Mouse (Mus musculus) gastrocnemius, adult 18-20 months (tissue): ENCODE results near the gene Mink1. TPM values are rescaled to one million over a fixed set of nuclear protein-coding genes. Genes with fewer than 3 reads are reported as not detected.

Source experiments
- DNase-seq: peaks from one replicate; pipeline ENCODE4 v3.0.0; 2021; ENCODE audit warnings: low spot score
- total RNA-seq, 2 experiments: library from RNA; stranded (reverse); gene quantifications; 2 replicates each; pipeline ENCODE4 v1.2.3; 2021

Mink1 gene
- total RNA-seq, 2 experiments from 2014 or later = 28.8 to 34.1 TPM

DNA sequence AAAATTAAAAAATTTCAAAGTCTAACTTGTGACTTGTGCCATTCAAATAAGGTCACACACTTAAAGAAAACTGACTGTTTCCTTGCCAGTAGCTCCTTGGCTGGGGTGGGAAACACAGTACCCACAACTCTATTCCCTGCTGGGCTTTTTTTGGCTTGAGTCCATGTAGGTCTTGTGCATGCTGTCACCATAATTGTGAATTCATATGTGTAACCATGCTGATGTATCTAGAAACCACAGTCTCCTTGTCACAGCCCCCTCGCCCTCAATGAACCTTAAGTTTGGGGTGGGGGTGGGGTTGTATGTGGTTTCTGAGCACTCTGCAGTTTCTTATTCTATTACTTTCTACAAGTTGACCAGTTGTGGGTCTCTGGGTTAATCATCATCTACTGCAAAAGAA lies 29.1 kb downstream of the Mink1 start:
- no peak for DNase-seq

DNA sequence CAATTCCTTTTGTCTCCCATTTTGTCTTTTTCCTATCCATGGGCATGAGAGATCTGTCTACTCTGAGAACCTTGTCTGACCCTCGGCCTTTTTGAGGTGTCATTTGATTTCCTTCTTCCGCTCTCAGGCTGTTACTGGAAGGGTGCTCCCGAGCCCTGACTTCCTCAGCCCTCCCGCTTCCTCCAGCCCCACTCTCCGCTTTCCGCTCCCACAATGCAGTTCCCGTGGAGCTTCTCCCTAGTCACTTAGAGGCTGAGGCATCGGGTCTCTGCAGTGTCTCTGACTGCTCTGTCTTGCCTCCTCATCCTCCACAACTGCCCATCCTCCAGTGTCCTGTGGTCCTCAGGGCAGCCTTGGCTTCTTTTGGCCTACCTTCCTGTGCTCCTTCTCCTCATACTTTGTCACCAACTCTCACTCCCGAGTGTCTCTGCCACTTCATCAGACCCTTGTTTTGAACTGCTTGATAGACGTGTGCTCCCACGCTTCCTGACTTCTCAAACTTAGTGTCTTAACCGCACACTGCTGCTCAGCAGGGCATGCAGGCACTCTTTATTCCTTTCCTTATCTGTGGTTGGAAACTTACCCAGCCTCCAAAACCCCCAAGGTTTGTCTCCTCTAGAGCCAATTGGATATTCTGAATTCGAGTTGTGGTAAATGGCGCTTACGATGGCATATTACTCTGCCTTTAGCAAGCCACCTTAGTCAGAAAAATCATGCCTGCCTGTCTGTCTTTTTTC lies 31.7 kb downstream of the Mink1 start:
- DNase-seq = no peak

DNA sequence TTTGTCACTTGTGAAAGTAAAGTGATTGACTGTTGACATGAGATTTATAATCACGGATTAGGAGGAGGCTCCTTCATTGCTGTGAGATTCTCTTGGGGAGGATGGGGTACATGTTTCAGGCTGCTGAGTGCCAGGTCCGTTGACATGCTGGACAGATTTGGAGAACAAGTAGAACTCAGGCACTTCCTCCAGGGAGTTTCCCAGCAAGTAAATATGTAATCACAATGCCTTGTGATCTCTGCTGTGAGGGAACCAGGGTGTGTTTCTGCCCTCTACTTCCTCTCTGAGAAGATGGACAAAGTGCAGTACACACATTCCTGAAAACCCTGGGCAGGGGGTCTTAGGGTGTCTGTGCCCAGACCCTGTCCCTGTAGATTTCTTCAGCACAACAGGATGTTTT lies 33.0 kb downstream of the Mink1 start:
- no peak for DNase-seq

DNA sequence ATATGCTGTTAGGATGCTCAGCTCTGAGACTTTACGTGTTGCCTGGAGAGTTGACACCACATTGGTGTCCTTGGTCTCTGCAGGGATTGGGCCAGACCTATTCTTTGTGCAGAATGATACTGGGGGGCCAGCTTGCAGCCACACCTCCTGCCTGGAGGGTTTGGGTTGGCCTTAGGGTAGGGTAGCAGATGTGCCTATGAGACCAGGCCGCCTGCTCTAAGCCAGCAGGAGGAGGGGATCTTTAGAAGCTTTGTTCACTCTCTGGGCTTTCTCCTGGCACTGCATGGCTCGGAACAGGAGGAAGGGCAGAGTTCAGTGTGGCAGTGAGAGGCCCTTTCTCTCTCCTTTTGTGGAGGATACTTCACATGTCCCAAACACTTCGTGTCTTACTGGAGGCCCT lies 33.4 kb downstream of the Mink1 start:
- DNase-seq = no peak

DNA sequence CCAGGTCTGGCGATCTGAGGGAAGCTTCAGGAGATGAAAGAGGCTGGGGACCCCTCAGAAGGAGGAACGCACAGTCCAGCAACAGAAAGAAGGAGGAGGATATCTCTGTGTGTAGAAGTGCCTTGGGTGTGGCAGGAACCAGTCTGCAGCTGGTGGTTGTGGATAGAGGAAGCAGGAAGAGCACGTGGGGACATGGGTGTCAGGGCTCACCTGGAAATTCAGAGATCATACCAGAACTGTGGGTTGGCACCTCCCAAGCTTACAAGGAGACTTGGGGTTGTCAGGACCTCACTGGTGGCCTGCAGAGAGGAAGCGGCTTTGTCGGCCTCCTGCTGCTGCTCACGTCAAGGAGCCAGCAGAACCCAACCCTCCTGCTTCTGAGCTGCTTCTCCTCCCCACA lies 34.6 kb downstream of the Mink1 start:
- no peak for DNase-seq

DNA sequence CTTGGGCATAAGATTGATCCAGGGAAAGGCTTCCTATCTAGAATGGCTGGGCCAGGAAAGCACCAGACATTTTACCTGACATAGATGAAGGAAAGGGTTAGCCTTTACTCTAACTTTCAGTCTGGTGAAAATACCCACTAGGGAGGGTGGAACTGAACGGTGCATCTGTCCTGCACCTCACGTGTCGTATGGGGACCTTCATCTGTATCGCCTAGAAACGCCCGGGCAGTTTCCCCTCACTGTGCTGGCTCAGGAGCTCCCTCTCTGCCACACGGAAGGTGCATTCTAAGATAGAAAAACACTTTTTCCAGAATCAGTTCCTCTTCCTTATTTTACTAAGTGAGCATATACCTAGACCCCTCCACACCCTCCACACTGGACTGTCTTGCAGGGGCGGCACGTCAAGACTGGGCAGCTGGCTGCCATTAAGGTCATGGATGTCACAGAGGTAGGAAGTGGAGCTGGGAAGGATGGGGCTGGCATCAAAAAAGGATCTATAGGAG lies 35.8 kb downstream of the Mink1 start:
- DNase-seq = no peak

DNA sequence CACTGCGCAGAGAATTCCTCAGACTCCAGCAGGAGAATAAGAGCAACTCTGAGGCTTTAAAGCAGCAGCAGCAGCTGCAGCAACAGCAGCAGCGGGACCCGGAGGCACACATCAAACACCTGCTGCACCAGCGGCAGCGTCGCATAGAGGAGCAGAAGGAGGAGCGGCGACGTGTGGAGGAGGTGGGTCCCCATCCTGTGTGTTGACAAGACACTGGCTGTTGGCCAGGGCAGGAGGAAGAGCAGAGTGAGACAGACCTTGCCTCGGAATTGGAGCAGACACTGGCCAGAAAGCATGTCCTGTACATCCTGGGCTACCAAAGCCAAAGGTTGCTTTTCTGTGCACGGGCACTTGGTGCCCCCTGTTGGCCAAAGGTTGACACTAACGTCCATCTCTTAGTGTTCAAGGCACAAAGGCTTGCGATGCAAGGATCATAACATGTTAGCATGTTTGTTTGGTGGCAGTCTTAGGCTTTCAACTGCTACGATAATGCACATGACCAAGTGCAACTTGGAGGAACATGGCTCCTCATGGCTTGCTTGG lies 42.4 kb downstream of the Mink1 start:
- peak; percentile 74 for DNase-seq

DNA sequence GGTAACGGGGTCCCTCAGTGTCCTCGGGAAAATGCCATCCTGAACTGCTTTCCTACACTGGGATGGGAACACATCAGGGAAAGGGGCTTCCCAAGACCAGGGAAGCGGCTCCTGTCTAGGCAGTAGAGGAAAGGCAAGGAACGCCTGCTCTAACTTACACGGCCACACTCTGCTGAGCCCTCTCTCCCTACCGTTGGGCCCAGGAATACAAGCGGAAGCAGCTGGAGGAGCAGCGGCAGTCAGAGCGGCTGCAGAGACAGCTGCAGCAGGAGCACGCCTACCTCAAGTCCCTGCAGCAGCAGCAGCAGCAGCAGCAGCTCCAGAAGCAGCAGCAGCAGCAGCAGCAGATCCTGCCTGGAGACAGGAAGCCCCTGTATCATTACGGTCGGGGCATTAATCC lies 44.0 kb downstream of the Mink1 start:
- DNase-seq = no peak

DNA sequence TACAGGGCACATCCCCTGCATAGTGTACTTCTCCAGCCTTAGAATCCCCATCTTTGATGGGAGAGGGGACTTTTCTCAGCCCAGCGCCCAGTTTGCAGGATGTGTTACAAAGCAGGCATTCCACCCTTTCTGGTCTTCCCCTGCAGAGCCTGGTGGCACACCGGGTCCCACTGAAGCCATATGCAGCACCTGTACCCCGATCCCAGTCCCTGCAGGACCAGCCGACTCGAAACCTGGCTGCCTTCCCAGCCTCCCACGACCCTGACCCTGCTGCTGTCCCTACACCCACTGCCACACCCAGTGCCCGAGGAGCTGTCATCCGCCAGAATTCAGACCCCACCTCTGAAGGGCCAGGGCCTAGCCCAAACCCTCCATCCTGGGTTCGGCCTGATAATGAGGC lies 44.9 kb downstream of the Mink1 start:
- no peak for DNase-seq

DNA sequence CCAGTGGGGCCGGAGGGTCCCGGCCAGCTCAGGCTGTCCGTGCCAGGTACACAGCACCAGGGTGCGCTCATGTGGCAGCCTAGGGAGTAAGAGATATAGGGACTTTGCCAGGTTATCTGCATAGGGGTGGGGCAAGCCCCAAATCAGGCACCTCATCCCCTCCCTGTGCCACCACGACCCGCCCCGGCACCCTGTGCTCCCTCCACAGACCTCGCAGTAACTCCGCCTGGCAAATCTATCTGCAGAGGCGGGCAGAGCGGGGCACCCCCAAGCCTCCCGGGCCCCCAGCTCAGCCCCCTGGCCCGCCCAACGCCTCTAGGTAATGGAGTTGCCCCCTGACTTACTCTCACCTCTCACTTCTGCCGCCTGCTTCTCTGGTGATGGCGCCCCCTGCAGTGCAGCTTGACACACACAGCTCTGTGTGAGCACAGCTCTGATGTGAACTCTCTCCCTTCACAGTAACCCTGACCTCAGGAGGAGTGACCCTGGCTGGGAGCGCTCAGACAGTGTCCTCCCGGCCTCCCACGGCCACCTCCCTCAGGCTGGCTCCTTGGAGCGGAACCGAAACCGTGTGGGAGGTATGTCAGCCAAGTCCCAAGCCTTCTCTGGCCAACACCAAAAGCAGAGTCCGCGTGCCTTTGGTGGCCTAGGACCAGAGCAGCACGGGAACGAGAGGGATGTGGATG lies 45.8 kb downstream of the Mink1 start:
- DNase-seq = no peak

DNA sequence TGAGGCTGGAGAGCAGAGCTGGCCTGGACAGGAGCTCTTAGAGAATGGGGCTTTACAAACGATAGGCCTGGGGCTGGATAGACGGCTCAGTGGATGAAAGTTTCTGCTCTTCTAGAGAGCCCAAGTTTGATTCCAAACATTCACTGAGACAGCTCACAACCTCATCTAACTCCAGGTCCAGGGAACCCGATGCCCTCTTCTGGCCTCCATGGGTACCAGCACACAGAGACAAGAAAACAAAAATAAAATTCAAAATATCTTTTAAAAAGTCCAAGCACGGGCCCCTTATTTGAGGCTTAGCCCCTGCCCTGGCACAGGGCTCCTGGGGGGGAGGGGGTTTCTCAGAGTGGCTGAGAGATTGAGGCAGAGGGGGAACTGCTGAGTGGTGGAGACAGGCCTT lies 48.1 kb downstream of the Mink1 start:
- no peak for DNase-seq

DNA sequence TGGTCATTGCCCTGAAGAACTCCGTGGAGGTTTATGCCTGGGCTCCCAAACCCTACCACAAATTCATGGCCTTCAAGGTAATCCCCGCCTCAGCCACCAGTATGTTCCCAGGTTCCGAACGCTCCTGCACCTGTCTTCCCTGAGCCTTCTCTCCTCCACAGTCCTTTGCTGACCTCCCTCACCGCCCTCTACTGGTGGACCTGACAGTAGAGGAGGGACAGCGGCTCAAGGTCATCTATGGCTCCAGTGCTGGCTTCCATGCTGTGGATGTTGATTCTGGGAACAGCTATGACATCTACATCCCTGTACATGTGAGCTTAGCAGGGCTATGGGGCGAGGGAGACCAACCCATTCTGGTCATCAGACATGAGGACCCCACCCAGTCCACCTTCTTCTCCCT lies 49.8 kb downstream of the Mink1 start:
- DNase-seq = no peak

DNA sequence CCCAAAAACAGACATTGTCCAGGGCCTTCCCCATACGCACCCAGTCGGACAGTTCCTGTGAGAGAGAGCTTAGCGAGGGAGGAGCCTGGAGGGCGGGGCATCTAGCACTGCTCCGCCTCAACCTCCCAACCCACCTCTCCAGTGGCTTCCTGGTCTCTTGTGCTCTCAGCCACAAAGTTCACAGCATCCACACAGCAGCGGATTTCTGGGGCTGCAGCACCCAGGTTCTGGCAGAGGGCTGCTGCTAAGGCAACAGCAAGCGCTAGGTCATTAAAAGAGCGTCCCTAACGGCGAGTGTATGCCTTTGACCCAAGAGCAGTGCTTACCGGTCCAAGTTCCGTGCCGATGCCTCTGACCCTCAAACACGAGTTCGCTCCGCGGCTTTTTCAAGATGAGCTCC lies 52.4 kb downstream of the Mink1 start:
- DNase-seq = peak; percentile 62

DNA sequence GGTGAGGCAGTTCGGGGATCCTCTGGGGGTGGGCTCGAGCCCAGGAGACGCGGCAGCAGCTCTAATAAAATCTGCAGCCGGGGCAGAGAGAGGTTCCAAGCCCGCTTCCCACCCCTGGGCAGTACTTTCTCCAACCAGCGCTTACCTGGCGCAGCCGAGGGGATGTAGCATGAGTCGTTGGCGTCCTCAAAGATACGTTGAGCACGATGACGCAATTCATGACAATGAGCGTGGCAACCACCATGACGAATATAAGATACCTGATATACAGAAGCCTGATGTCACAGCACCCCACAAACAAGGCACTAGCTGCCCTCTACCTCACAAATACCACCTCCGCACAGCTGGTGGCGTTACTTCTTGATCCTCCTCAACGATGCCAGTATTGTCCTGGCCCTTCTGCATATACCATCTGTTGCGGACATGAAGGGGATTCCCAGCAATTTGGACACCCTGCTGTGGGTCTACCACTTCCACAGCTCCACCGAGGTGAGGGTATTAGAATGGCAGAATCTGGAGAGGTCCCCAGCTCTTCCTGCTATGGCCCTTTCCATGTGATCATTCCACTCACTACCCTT lies 52.9 kb downstream of the Mink1 start, which contains the start of gene 4930544D05Rik:
Gene 4930544D05Rik (plus strand): TSS at position 333 of the 578 bp plus-strand sequence.
- DNase-seq = no peak

DNA sequence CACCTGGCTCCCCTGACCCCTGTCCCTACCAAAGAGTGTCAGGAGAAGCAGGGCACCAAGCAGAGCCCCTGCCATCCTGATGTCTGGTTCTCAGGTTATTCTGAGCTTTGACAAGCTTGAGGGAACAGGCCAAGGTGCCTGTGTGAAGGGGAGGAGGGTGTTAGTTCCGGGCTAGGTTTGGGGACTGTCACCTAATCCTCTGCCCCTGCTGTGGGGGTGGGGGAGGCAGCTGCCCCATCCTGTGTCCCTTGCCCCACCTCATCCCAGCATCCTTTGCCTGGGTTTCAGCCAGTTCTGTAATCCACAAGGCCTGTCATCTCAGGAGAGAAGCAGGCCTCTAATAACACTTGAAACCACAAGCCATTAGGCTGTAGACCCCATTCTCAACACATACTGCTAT lies 56.4 kb downstream of the Mink1 start, which contains the start of gene Chrne:
Gene Chrne (minus strand): TSS at position 116 of the 400 bp plus-strand sequence.
- peak; percentile 68 for DNase-seq

DNA sequence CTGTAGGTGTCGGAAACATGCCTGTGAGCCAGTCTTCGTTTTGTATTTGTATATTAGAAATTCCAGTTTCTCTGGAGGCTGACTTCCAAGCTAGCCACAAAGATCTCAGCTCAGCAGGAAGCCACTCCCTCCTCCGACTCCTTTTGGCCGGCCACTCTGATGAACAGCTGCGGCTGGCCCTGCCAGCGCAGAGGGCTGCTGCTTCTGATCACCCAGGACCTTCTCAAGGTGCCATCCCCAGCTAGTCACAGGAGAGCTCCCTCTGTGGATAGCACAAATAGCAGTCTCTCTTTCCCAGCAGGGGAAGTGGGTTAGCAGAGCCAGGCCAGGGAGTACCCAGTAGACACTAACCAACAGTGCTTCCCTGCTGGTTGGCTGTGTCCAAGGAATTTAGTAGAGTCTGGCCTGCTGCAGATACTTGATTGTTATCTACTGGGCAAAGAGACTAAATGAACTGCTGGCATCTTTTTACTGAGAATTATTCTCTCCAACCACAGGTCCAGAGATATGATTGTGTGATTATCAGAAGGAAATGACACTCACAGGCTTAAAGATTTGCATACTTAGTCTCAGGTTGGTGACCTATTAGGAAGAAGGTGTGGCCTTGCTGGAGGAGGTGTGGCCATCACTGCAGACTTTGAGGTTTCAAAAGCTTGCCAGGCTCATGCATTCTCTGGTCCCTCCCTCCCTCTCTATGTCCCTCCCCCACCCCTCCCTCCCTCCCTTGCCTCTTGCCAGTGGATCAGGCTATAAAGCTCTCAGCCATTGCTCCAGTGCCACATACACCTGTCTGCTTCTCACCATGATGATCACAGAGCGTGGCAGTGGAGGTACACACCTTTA lies 59.5 kb downstream of the Mink1 start:
- peak; percentile 70 for DNase-seq

DNA sequence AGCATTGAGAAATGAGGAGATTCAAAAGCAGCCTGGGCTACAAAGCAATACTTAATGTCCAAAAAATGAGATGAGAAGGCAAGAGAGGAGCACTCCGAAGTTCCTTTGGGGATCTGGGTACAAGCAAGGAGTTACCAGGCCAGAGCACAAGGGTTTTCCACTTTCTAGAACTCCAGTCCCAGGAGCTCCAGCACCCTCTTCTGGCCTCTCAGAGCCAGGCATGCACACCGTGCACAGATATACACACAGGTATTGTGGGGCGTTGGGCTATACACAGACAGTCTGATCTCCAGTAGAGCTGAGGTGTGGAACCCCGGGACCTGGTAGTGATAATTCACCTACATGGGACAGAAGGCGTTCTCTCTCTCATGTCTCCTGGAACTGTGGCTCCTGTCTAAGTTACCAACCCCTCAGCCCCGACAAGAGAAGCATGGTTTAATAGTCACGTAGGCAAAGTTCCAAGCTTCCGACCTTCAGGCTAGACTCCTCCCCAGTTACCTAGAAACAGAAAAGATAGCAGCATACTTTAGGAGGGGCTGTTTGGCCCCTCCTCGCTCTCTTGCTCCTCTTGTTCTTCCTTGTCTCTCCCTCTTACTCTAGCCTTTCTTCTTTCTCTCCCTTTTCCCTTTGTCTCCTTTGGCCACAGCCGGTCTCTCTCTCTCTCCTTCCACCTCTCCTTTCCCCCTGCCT lies 60.5 kb downstream of the Mink1 start:
- DNase-seq = no peak

DNA sequence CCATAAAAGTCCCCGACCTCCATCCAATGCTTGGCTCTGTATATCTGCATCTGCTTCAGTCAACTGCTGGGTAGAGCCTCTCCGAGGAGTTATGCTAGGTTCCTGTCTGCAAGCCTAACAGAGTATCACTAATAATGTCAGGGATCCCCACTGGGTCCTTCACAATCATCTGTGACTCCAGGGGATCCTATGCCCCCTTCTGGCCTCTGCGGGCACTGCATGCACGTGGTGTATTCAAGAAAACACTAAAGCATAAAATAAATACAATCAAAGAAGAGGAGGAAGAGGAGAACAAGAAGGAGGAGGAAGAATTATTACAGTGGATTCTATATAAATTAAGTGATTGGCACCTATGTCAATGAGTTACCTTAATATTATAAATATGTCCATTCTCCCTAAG lies 62.8 kb downstream of the Mink1 start:
- DNase-seq = no peak

DNA sequence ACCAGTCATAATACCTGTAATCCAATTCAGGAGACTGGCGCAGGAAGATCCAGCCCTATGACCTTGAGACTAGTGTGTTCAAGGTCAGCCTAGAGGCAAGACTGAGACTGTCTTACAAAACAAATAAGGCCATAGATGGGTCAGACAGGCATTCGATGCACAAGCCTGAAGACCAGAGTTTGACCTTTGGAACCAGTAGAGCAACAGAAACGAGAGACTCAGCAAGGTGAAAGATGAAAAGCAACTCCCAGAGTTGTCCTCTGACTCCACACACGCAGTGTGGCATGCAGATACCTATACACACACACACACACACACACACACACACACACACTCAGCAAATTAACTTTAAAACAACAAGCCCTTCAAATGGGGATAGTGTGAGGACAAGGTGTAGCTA lies 64.2 kb downstream of the Mink1 start:
- no peak for DNase-seq

DNA sequence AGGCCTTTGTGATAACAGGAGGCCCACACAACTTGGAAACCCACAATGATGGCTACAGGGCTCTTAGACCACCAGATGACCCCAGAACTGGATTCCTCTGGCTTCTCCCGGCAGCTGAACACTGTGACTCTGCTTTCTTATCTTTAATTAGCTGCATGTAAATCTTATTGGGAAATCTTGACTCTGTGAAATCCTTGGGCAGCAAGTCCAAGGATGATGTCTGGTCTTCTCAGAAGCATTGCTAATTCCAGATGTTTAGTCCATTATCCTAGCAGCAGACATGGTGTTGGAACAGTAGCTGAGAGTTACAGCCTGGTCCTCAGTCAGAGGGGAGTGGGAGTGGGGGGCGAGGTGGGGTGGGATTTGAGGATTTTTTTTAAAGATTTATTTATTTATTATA lies 65.8 kb downstream of the Mink1 start:
- DNase-seq = no peak

DNA sequence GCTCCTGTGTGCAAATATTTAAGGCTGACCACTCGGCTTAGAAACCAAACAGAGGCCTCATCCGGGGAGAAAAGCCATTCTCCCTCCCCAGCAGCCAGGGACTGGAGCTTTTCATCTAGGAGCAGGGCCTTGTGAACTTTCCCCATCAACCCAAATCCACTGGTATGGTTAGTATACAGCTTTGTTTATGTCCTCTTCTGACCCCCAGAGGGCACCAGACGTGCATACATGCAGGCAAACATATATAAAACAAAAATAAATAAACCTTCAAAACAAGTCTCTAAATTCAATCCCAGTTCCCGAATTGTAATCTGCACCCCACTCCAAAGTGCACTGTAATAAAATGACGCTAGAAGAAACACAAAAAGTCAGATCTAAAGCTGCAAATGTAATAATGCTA lies 66.9 kb downstream of the Mink1 start:
- no peak for DNase-seq
